Mouse (Mus musculus): ENCODE data around the gene Wdr5. TPM values are rescaled to one million over a fixed set of nuclear protein-coding genes. Genes with fewer than 3 reads are reported as not detected.

The Wdr5 gene
- polyA plus RNA-seq, 1 experiment from 2014 or later, result 49.5 TPM

DNA sequence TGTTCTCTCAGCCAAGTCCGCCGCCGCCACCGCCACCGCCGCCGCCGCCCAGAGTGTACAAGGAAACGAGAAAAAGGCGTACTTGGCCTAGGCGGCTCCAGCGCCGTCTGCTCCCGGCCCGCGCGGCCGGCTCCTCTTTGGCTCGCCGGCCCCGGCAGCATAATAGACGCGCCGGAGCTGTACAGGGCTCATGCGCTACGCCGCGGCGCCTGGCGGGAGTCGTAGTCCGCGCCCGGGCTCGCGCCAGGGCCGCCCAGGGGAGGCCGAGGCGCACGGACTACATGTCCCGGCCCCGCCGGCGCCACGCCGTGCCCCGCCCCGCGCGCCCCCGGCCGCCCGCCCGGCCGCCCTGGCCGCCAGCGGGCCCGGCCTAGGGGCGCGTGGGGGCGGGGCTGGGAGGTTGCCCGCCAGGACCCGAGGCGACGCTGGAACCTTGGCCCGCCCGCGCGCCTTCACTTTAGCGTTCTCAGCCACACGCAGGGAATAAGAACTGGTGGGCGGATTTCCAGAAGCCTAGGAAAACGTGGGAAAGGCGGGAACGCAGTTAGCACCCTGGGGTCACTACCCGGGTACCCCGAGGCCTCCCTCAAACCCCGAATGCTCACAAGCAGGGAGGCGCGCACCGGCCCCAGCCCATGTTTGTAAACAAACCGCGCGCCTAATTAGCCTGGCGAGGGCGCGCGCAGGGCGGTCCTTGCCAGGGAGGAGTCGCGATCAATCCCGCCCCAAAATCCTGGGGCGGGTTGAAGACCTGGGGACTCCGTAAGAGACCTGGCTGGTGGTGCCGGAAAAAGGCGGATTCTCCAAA lies 39.3 kb upstream of the Wdr5 start:
- peak overlapping the region; percentile 98 for H3K27ac ChIP-seq (ENCODE audit: low read depth, low read length)
- WGBS, result under 1% methylated on average over 65 of the region's 96 CpGs
- ATAC-seq (peak; percentile 99), DNase-seq (ENCODE audit: low spot score) (peak; percentile 97)
- H3K9me3 ChIP-seq (replicated peaks; ENCODE audit: control insufficient read depth, low read length), result no peaks in the 10 kb centered on the region
- H3K4me2 ChIP-seq (ENCODE audit: low read length), result peak overlapping the region; percentile 91
- H3K4me3 ChIP-seq (ENCODE audit: low read depth, low read length), result peak overlapping the region; percentile 98
- no peaks in the 10 kb centered on the region for H3K27me3 ChIP-seq (replicated peaks; ENCODE audit: control insufficient read depth, insufficient read depth, low read length)
- H3K9ac ChIP-seq (ENCODE audit: low read length), result peak overlapping the region; percentile 99
- peaks cover 26% of the 10 kb centered on the region for H3K4me1 ChIP-seq (ENCODE audit: control insufficient read depth, insufficient read depth, low read length)
- 0 out of 2 replicates have a peak, but pooled peaks cover 7% of the 10 kb centered on the region for H3K36me3 ChIP-seq (ENCODE audit: control insufficient read depth, insufficient read depth, low read length)

DNA sequence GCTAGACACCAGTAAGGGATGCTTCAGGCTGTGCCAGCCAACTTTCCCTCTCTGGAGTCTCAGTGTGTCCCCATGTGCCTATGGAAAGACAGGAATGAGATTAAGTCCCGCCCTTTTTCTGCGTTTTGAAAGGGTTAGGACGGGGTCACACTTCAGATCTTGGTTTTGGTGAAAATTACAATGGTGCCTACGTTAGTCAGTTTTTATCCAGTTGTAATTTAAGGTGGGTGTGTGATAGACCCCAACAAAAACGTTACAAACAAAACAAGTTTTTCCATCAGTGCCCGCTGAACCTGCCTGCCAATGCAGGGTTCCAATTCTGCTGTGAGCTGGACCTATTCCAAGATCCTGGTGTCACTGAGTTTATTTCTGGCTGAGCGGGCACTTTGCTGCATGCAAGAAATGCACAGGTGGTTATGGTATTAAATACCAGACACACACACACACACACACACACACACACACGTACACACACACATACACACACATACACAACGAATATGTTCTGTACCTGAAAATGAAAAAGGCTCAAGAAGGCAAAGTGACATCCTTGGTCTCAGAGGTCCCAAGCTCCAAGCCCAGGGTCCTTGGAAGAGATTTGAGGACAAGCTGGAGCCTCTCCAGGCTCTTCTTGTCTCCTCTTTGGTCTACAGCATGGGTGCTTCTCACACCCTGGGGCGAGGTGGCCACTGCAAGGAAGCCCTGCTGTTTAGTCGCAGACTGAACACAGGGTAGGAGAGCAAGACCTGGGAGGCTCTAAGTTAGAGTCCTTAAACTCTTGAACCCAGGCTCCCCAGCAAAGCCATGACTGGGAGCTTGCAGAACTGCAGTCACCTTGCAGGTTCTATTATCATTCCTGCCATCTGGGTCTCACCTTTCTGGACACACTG lies 38.4 kb upstream of the Wdr5 start:
- H3K27me3 ChIP-seq (replicated peaks; ENCODE audit: control insufficient read depth, insufficient read depth, low read length), result no peaks in the 10 kb centered on the region
- H3K9ac ChIP-seq (ENCODE audit: low read length), result peak overlapping the region; percentile 99
- H3K27ac ChIP-seq (ENCODE audit: low read depth, low read length), result peak overlapping the region; percentile 98
- peak overlapping the region; percentile 98 for H3K4me3 ChIP-seq (ENCODE audit: low read depth, low read length)
- peak; percentile 76 for DNase-seq (ENCODE audit: low spot score)
- H3K4me2 ChIP-seq (ENCODE audit: low read length), result peak overlapping the region; percentile 91
- ATAC-seq, result no peak
- whole genome bisulfite sequencing, result 22% methylated on average over 11 of the region's 11 CpGs
- H3K4me1 ChIP-seq (ENCODE audit: control insufficient read depth, insufficient read depth, low read length), result peaks cover 23% of the 10 kb centered on the region
- H3K9me3 ChIP-seq (replicated peaks; ENCODE audit: control insufficient read depth, low read length), result no peaks in the 10 kb centered on the region
- no peaks in the 10 kb centered on the region for H3K36me3 ChIP-seq (ENCODE audit: control insufficient read depth, insufficient read depth, low read length)

DNA sequence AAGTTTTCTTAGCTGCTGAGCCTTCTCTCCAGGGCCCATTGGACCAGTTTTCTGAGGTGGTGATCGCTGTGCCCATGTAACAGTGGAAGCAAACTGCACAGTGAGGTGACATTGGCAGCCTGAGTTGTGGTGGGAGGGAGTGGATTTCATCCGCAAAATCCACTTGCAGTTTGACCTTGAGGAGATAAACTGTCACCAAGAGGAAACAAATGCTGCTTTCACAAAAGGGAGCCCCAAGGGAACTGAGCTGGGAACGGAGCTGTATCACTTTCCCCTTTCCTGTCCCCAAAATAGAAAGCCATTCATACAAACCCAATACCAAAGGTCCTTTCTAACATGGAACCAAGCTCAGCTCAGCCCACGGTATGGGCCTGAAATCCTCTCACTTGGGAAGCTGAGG lies 35.1 kb upstream of the Wdr5 start:
- no peak overlapping the region for H3K9ac ChIP-seq (ENCODE audit: low read length)
- H3K9me3 ChIP-seq (replicated peaks; ENCODE audit: control insufficient read depth, low read length), result no peaks in the 10 kb centered on the region
- H3K4me1 ChIP-seq (ENCODE audit: control insufficient read depth, insufficient read depth, low read length), result no peaks in the 10 kb centered on the region
- no peak overlapping the region for H3K4me2 ChIP-seq (ENCODE audit: low read length)
- H3K4me3 ChIP-seq (ENCODE audit: low read depth, low read length), result no peak overlapping the region
- WGBS, result 82% methylated on average over 4 of the region's 4 CpGs
- ATAC-seq (no peak), DNase-seq (ENCODE audit: low spot score) (no peak)
- H3K27ac ChIP-seq (ENCODE audit: low read depth, low read length), result no peak overlapping the region
- no peaks in the 10 kb centered on the region for H3K27me3 ChIP-seq (replicated peaks; ENCODE audit: control insufficient read depth, insufficient read depth, low read length)
- no peaks in the 10 kb centered on the region for H3K36me3 ChIP-seq (ENCODE audit: control insufficient read depth, insufficient read depth, low read length)

DNA sequence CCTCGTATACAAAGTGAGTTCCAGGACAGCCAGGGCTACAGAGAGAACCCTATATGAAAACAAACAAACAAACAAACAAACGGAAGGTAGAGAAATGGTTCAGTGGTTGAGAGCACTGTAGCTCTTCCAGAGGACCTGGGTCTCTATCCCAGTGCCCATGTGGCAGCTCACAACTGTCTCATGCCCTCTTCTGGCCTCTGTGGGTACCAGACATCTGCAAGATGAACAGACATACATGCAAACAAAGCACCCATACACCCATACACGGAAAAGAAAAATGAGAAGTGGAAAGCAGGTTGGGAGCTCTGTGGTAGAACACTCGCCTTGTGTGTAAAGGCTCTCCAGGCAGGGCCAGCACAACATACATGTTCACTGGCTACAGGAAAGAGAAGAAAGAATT lies 34.6 kb upstream of the Wdr5 start:
- no peak overlapping the region for H3K4me2 ChIP-seq (ENCODE audit: low read length)
- H3K9me3 ChIP-seq (replicated peaks; ENCODE audit: control insufficient read depth, low read length), result no peaks in the 10 kb centered on the region
- no peaks in the 10 kb centered on the region for H3K27me3 ChIP-seq (replicated peaks; ENCODE audit: control insufficient read depth, insufficient read depth, low read length)
- H3K4me3 ChIP-seq (ENCODE audit: low read depth, low read length), result no peak overlapping the region
- H3K27ac ChIP-seq (ENCODE audit: low read depth, low read length), result no peak overlapping the region
- H3K36me3 ChIP-seq (ENCODE audit: control insufficient read depth, insufficient read depth, low read length), result no peaks in the 10 kb centered on the region
- no peaks in the 10 kb centered on the region for H3K4me1 ChIP-seq (ENCODE audit: control insufficient read depth, insufficient read depth, low read length)
- no peak for ATAC-seq
- WGBS, result 74% methylated on average over 4 of the region's 4 CpGs
- no peak for DNase-seq (ENCODE audit: low spot score)
- no peak overlapping the region for H3K9ac ChIP-seq (ENCODE audit: low read length)

DNA sequence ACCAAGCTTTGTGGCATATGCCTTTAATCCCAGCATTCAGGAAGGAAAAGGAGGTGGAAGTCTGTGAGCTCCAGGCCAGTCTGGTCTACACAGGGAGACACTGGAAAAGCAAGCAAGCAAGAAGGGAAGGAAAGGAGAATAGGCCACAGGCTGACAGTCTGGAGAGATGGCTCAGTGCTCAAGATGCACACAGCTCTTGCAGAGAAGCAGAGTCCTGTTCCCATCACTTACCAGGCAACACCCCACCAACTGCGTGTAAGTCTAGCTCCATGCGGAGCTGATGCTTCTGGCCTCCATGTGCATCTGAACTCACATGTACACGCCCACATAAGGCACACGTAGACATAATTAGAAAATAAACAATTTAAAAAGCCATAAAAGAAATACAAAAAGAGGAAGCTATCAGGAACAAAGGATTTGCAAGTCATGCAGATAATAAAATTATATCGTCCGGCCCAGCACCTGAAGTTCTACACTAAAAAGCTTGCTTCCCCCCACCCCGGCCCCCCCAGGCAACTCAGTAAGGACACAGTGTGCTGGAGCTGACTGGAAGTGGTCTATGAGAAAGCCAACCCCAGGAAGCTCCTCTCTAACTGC lies 32.6 kb upstream of the Wdr5 start:
- H3K4me1 ChIP-seq (ENCODE audit: control insufficient read depth, insufficient read depth, low read length), result no peaks in the 10 kb centered on the region
- H3K27me3 ChIP-seq (replicated peaks; ENCODE audit: control insufficient read depth, insufficient read depth, low read length), result no peaks in the 10 kb centered on the region
- no peaks in the 10 kb centered on the region for H3K36me3 ChIP-seq (ENCODE audit: control insufficient read depth, insufficient read depth, low read length)
- H3K27ac ChIP-seq (ENCODE audit: low read depth, low read length), result no peak overlapping the region
- 82% methylated on average over 7 of the region's 7 CpGs for WGBS
- H3K9me3 ChIP-seq (replicated peaks; ENCODE audit: control insufficient read depth, low read length), result no peaks in the 10 kb centered on the region
- DNase-seq (ENCODE audit: low spot score) (no peak), ATAC-seq (no peak)
- no peak overlapping the region for H3K4me2 ChIP-seq (ENCODE audit: low read length)
- H3K4me3 ChIP-seq (ENCODE audit: low read depth, low read length), result no peak overlapping the region
- no peak overlapping the region for H3K9ac ChIP-seq (ENCODE audit: low read length)

DNA sequence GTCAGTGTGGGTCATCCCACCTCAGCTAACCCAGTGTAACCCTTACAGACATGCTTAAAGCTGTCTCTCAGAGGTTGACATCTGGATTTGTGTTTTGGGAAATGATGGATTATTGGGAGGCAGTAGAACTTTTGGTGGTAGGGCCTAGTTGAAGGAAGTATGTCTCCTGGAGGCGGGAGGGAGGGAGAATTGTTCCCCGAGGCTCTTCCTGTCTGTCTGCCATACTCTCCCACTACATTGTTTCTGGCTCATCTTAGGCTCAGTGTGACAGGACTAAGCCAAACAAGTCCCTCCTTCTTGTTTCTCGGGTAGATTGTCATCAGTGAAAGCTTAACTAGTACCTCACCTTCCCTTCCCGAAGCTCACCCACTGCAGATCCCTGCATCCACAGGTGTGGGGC lies 28.2 kb upstream of the Wdr5 start:
- Histone ChIP-seq H3K4me1 (ENCODE audit: control insufficient read depth, insufficient read depth, low read length) (no peaks in the 10 kb centered on the region), H3K36me3 (ENCODE audit: control insufficient read depth, insufficient read depth, low read length) (no peaks in the 10 kb centered on the region), H3K27me3 (replicated peaks; ENCODE audit: control insufficient read depth, insufficient read depth, low read length) (no peaks in the 10 kb centered on the region), H3K9ac (ENCODE audit: low read length) (no peak overlapping the region), H3K4me3 (ENCODE audit: low read depth, low read length) (no peak overlapping the region), H3K27ac (ENCODE audit: low read depth, low read length) (no peak overlapping the region), H3K9me3 (replicated peaks; ENCODE audit: control insufficient read depth, low read length) (no peaks in the 10 kb centered on the region), H3K4me2 (ENCODE audit: low read length) (no peak overlapping the region)
- WGBS, result 76% methylated on average over 4 of the region's 4 CpGs
- DNase-seq (ENCODE audit: low spot score) (no peak), ATAC-seq (no peak)

DNA sequence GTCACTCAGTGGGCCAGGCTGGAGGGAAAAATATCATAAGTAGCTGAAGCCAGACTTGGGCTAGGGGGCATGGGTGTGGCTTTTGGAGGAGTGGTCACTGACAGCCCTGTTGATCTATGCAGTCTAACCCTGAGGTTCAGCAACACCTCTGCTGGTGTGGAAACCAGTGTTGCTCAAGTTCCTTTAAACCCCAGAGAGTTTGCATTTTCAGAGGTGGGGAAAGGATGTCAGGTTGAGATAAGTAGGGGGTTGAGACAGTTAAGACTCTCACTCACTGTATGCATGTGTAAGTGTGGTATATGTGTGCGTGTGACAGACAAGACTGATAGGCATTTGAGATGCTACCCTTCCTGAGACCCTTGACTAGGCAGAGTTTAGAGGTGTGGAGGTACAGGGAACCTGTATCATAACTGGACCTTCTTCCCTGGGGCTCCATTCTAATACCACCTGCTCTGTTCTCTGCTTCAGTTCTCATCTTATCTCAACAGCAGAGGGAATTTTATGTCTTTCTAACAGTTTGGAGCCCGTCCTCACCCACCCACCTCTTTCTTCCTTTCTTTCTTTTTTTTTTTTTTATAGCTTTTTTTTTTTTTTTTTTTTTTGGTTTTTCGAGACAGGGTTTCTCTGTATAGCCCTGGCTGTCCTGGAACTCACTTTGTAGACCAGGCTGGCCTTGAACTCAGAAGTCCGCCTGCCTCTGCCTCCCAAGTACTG lies 27.5 kb upstream of the Wdr5 start:
- DNase-seq (ENCODE audit: low spot score), result no peak
- Histone ChIP-seq H3K36me3 (ENCODE audit: control insufficient read depth, insufficient read depth, low read length) (no peaks in the 10 kb centered on the region), H3K9ac (ENCODE audit: low read length) (no peak overlapping the region), H3K27me3 (replicated peaks; ENCODE audit: control insufficient read depth, insufficient read depth, low read length) (no peaks in the 10 kb centered on the region), H3K27ac (ENCODE audit: low read depth, low read length) (no peak overlapping the region), H3K9me3 (replicated peaks; ENCODE audit: control insufficient read depth, low read length) (no peaks in the 10 kb centered on the region), H3K4me1 (ENCODE audit: control insufficient read depth, insufficient read depth, low read length) (no peaks in the 10 kb centered on the region), H3K4me3 (ENCODE audit: low read depth, low read length) (no peak overlapping the region), H3K4me2 (ENCODE audit: low read length) (no peak overlapping the region)
- 84% methylated on average over 3 of the region's 4 CpGs for WGBS
- ATAC-seq, result no peak

DNA sequence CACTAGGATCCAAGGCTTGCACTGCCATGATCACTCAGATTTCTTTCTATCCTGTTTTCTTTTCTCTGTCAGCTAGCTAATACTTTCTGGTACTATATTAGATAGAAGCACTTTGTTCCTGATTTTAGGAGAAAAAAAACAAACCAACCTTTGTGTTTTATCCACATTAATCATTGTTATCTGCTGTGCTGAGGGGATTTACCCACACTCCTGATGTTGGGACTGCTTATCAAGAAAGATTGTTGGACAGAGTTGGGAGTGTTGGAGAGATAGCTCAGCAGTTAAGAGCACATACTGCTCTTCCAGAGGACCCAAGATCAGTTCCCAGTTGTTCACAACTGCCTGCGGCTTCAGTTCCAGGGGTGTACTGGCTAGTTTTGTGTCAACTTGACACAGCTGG lies 26.6 kb upstream of the Wdr5 start:
- no peak for DNase-seq (ENCODE audit: low spot score)
- Histone ChIP-seq H3K9ac (ENCODE audit: low read length) (no peak overlapping the region), H3K27me3 (replicated peaks; ENCODE audit: control insufficient read depth, insufficient read depth, low read length) (no peaks in the 10 kb centered on the region), H3K4me2 (ENCODE audit: low read length) (no peak overlapping the region), H3K4me1 (ENCODE audit: control insufficient read depth, insufficient read depth, low read length) (no peaks in the 10 kb centered on the region), H3K36me3 (ENCODE audit: control insufficient read depth, insufficient read depth, low read length) (no peaks in the 10 kb centered on the region), H3K9me3 (replicated peaks; ENCODE audit: control insufficient read depth, low read length) (no peaks in the 10 kb centered on the region), H3K27ac (ENCODE audit: low read depth, low read length) (no peak overlapping the region), H3K4me3 (ENCODE audit: low read depth, low read length) (no peak overlapping the region)
- WGBS, result 93% methylated on average over 1 of the region's 1 CpGs
- ATAC-seq, result no peak
